Mouse (Mus musculus) liver, embryonic 11.5 days (tissue): ENCODE measurements at regions not wholly inside any gene's neighbourhood (a gene's known extent, or its start where the extent isn't known, plus 50 kb on each side); places are given as distances from the start of the nearest gene placed in this dataset.

Experiments
- ATAC-seq: fragments of 200-750 bp; cut with Nextera tagmentation; replicated peaks from 2 replicates; pipeline ENCODE4 v1.8.0; 2017; ENCODE audit warnings: moderate number of reproducible peaks, mild to moderate bottlenecking, moderate TSS enrichment, moderate library complexity; ENCODE audit not compliant: low FRiP score
- DNase-seq: peaks from one replicate; pipeline ENCODE4 v3.0.0-alpha.2; 2017; ENCODE audit warnings: low spot score
- H3K27ac ChIP-seq: fragments of 300-500 bp; sonication (generic); 2 replicates; pipeline ENCODE4 v1.5.1; 2014; ENCODE audit warnings: mild to moderate bottlenecking, low read depth, low read length, control low read depth
- H3K27me3 ChIP-seq: fragments of 300-500 bp; sonication (generic); replicated peaks from 2 replicates; pipeline ENCODE4 v1.6.1; 2014; ENCODE audit warnings: low read length, mixed read lengths; ENCODE audit not compliant: control insufficient read depth, insufficient read depth
- H3K36me3 ChIP-seq: fragments of 300-500 bp; sonication (generic); 2 replicates; pipeline ENCODE4 v1.6.1; 2014; ENCODE audit warnings: mild to moderate bottlenecking, low read length, moderate library complexity, mixed read lengths; ENCODE audit not compliant: control insufficient read depth, insufficient read depth
- H3K4me1 ChIP-seq: fragments of 300-500 bp; sonication (generic); replicated peaks from 2 replicates; pipeline ENCODE4 v1.6.1; 2014; ENCODE audit warnings: low read length, mixed read lengths; ENCODE audit not compliant: control insufficient read depth, insufficient read depth
- H3K4me2 ChIP-seq: fragments of 300-500 bp; sonication (generic); 2 replicates; pipeline ENCODE4 v1.6.1; 2014; ENCODE audit warnings: mild to moderate bottlenecking, control low read depth, moderate library complexity
- H3K4me3 ChIP-seq: fragments of 300-500 bp; sonication (generic); 2 replicates; pipeline ENCODE4 v1.5.1; 2014; ENCODE audit warnings: low read depth, low read length, control low read depth
- H3K9ac ChIP-seq: fragments of 300-500 bp; sonication (generic); 2 replicates; pipeline ENCODE4 v1.6.1; 2014; ENCODE audit warnings: low read depth, low read length, control low read depth
- H3K9me3 ChIP-seq: fragments of 300-500 bp; sonication (generic); 2 replicates; pipeline ENCODE4 v1.6.1; 2016; ENCODE audit warnings: low read length, inconsistent platforms, mixed read lengths; ENCODE audit not compliant: control insufficient read depth
- WGBS: fragments of 180-500 bp; shearing (Covaris S2); extraction: QIAGEN DNeasy Blood & Tissue Kit; methylation state at CpG from one replicate; pipeline ENCODE4 v1.1.7; 2014; 5-methylcytosine and 5-hydroxymethylcytosine counted together

GRCm38 (mm10) chr5:4625206-4625605 is 132.6 kb downstream of the Fzd1 start:
- DNase-seq (no peak), ATAC-seq (no peak)
- no peak overlapping the region for H3K9ac ChIP-seq
- H3K27ac ChIP-seq = no peak overlapping the region
- H3K4me1 ChIP-seq = no peaks in the 10 kb centered on the region
- WGBS = 78% methylated on average over 6 of the region's 6 CpGs
- H3K27me3 ChIP-seq = no peaks in the 10 kb centered on the region
- no peak overlapping the region for H3K4me3 ChIP-seq
- no peaks in the 10 kb centered on the region for H3K9me3 ChIP-seq
- H3K4me2 ChIP-seq = no peak overlapping the region
- H3K36me3 ChIP-seq = no peaks in the 10 kb centered on the region

DNA sequence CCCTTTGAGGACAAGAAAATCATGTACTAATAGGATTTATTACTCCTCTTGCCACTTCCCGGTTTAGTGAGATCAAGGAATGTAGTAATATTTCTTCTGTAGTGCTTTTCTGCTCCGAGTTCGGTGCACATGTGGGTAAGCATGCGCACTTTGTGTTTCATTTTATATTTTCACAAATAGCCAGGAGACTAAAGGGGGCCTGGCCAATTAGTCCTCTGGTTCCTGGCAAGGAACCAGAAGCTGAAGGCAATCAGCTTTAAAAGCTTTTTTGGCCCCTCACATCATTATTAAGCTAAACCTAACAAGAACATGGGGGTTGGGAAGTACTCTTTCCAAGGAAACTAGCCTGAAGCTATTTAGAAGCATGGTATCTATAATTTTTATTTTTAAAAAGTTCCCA is 134.2 kb downstream of the Fzd1 start:
- H3K9ac ChIP-seq = no peak overlapping the region
- no peaks in the 10 kb centered on the region for H3K9me3 ChIP-seq
- no peak overlapping the region for H3K4me3 ChIP-seq
- H3K27me3 ChIP-seq = no peaks in the 10 kb centered on the region
- no peak for DNase-seq
- H3K4me2 ChIP-seq = no peak overlapping the region
- no peak for ATAC-seq
- no peak overlapping the region for H3K27ac ChIP-seq
- H3K36me3 ChIP-seq = no peaks in the 10 kb centered on the region
- 80% methylated on average over 4 of the region's 4 CpGs for WGBS
- no peaks in the 10 kb centered on the region for H3K4me1 ChIP-seq

DNA sequence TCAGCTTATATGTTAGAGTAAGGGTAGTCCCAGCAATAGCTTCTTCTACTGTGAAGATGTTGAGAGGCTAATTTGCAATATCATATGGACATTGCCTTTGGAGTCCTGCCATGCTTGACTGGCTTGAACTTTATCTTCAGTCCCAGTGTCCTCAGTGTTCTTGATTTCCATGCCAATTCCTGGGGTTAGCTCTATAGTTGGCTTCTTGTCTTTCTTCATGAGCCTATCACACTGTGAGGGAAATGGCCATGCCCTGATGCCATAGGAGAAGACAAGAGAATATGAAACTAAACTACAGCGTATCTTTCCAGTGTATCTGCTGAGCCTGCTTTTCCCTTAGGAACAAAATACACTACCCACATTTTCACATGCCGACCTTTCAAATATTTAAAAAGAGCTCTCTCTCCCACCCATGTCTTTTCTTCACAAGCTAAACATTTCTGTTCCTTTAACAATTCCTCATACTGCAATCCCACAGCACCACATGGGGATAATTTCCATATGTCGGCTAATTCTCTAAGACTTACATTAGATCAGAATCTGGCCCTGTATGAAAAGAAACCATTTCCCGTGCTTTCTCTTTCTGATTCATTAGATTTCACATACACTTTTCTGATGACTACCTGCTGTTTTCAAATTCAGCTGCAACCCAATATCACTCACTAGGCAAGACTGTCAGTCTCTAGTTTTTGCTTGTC is 137.2 kb downstream of the Fzd1 start:
- WGBS = 84% methylated on average over 4 of the region's 4 CpGs

GRCm38 (mm10) chr5:4615233-4615632 is 142.6 kb downstream of the Fzd1 start:
- WGBS = 77% methylated on average over 2 of the region's 2 CpGs
- no peak overlapping the region for H3K9ac ChIP-seq
- no peak overlapping the region for H3K27ac ChIP-seq
- no peaks in the 10 kb centered on the region for H3K9me3 ChIP-seq
- H3K27me3 ChIP-seq = no peaks in the 10 kb centered on the region
- DNase-seq (no peak), ATAC-seq (no peak)
- no peaks in the 10 kb centered on the region for H3K36me3 ChIP-seq
- no peak overlapping the region for H3K4me2 ChIP-seq
- no peaks in the 10 kb centered on the region for H3K4me1 ChIP-seq
- H3K4me3 ChIP-seq = no peak overlapping the region

More for the DNA sequence above, 137.2 kb downstream of the Fzd1 start:
- Histone ChIP-seq H3K36me3 (no peaks in the 10 kb centered on the region), H3K9me3 (no peaks in the 10 kb centered on the region), H3K27me3 (no peaks in the 10 kb centered on the region), H3K4me2 (no peak overlapping the region), H3K4me1 (no peaks in the 10 kb centered on the region), H3K9ac (no peak overlapping the region), H3K4me3 (no peak overlapping the region), H3K27ac (no peak overlapping the region)
- ATAC-seq (no peak), DNase-seq (no peak)

GRCm38 (mm10) chr5:4597471-4597870 is 160.4 kb downstream of the Fzd1 start:
- DNase-seq = no peak
- Histone ChIP-seq H3K4me3 (no peak overlapping the region), H3K9me3 (no peaks in the 10 kb centered on the region), H3K4me1 (no peaks in the 10 kb centered on the region), H3K9ac (no peak overlapping the region), H3K36me3 (no peaks in the 10 kb centered on the region), H3K4me2 (no peak overlapping the region), H3K27me3 (no peaks in the 10 kb centered on the region), H3K27ac (no peak overlapping the region)
- ATAC-seq = no peak
- WGBS = 79% methylated on average over 3 of the region's 3 CpGs

GRCm38 (mm10) chr5:4595010-4595409 is 162.8 kb downstream of the Fzd1 start:
- H3K4me2 ChIP-seq = no peak overlapping the region
- H3K4me1 ChIP-seq = no peaks in the 10 kb centered on the region
- no peak overlapping the region for H3K27ac ChIP-seq
- H3K27me3 ChIP-seq = no peaks in the 10 kb centered on the region
- no peaks in the 10 kb centered on the region for H3K36me3 ChIP-seq
- WGBS = 53% methylated on average over 2 of the region's 2 CpGs
- ATAC-seq (no peak), DNase-seq (no peak)
- no peaks in the 10 kb centered on the region for H3K9me3 ChIP-seq
- no peak overlapping the region for H3K4me3 ChIP-seq
- H3K9ac ChIP-seq = no peak overlapping the region

DNA sequence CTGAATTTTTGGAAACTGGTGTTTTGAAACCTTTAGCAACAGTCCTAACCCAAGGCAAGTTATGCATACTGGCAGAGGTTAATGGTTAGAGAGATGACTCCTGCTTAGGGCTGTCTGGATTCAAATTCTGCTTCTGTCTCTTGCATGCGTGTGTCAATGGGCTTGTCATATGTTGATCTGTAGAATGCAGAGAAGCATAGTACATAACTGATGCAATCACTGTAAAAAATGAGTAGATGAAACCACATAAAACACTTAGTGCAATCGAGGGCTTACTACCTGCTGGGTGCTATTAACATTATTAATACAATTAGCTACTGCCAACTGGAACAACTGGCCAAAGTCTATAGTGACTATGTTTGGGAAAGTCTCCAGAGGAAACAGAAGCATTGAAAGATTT is 163.3 kb downstream of the Fzd1 start:
- Histone ChIP-seq H3K36me3 (no peaks in the 10 kb centered on the region), H3K4me2 (no peak overlapping the region), H3K27ac (no peak overlapping the region), H3K9me3 (no peaks in the 10 kb centered on the region), H3K27me3 (no peaks in the 10 kb centered on the region), H3K4me3 (no peak overlapping the region), H3K9ac (no peak overlapping the region), H3K4me1 (no peaks in the 10 kb centered on the region)
- ATAC-seq (no peak), DNase-seq (no peak)
- WGBS = 79% methylated on average over 2 of the region's 2 CpGs

DNA sequence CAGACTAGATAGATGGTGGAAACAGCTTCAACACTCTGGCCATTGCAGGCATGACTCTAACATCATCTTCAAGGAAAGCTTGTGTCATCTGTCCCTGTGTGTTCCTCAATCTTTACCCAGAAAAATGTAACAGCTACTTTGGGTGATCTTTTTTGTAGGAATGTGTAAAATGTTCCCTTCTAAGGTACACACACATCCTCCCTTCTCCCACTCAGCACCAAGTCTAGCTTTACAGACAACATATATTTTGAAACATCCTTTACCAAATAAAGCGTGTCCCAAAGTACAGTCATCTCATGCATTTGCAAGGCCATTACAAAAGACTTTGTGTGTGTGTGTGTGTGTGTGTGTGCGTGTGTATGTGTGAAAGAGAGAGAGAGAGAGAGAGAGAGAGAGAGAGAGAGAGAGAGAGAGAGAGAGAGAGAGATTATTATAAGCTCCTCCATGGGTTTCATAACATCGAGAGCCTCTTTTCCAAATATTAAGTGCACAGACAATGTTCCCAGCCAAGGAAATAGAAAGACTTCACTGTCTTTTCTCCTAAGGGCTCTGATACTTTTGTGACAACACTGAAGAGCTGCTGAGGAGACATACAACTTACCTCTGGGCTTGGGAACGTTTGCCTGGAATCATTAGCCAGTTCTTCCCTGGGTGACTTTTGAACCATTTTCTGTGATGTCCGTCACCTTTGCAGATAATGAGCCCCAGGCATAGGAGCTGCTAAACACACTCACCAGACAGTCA is 164.0 kb downstream of the Fzd1 start:
- 70% methylated on average over 5 of the region's 5 CpGs for WGBS
- Histone ChIP-seq H3K27me3 (no peaks in the 10 kb centered on the region), H3K36me3 (no peaks in the 10 kb centered on the region), H3K4me2 (no peak overlapping the region), H3K4me3 (no peak overlapping the region), H3K9me3 (no peaks in the 10 kb centered on the region), H3K9ac (no peak overlapping the region), H3K4me1 (no peaks in the 10 kb centered on the region), H3K27ac (no peak overlapping the region)
- DNase-seq (no peak), ATAC-seq (no peak)

DNA sequence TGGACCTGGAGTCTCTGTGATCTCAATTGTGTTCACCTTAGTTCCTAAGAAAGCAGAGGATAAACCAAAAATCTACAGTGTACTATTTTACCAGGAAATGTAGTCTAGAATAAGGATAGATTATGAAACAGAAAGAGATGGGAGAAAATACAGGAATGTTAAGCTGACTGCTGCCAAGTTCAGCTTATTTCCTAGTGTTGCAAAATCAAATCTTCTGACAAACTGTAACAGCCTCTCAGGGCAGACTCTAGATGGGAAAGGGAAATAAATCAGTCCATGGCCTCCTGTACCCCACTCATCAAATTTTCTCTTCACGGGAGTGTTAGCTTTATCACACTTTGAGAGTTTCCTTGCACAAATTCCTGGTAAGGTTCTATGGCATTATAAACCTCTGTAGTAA is 166.1 kb downstream of the Fzd1 start:
- H3K27ac ChIP-seq = no peak overlapping the region
- no peak overlapping the region for H3K4me2 ChIP-seq
- no peaks in the 10 kb centered on the region for H3K27me3 ChIP-seq
- ATAC-seq (no peak), DNase-seq (no peak)
- no peaks in the 10 kb centered on the region for H3K36me3 ChIP-seq
- no peak overlapping the region for H3K9ac ChIP-seq
- H3K9me3 ChIP-seq = no peaks in the 10 kb centered on the region
- H3K4me1 ChIP-seq = no peaks in the 10 kb centered on the region
- WGBS = 82% methylated on average over 1 of the region's 1 CpGs
- H3K4me3 ChIP-seq = no peak overlapping the region
